Mouse (Mus musculus) kidney, postnatal 25 days (tissue): ENCODE measurements at regions not wholly inside any gene's neighbourhood (a gene's known extent, or its start where the extent isn't known, plus 50 kb on each side); places are given as distances from the start of the nearest gene placed in this dataset.
"Not testable (repeated sequence)": the region's sequence is repeated elsewhere in the genome, so short reads cannot be mapped to it uniquely, and the experiment has no call there.

Experiments used
- DNase-seq, 2 experiments: peaks; one replicate each; pipeline ENCODE4 v3.0.0; 2021; ENCODE audit warnings: mixed read lengths in 2 of 2

GRCm38 (mm10) chr10:38704762-38705130 is 116.8 kb downstream of the Rfpl4b start:
- DNase-seq: not testable (repeated sequence)

GRCm38 (mm10) chr10:38703954-38704761 is 117.4 kb downstream of the Rfpl4b start:
- DNase-seq: no peak

DNA sequence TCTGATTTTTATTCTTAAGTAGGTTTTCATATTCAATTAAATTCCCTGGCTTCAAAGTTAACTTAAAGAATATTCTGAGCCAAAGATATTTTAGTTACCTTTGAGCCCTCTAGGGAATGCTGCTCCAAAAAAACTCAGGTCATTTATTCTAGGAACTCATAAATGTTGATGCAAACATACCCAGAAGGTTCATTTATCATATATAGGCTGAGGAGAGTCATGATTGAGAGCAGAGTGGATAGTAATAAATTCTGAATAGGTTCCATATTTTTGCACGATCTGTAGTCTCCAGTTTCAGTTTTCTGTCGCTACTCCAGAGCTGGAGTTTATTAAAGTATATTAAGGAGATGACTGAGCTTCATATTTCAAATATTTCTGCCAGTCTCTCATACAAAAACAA is 144.1 kb downstream of the Rfpl4b start:
- DNase-seq: no peak

- DNase-seq: no peak
Measured at GRCm38 (mm10) chr10:38668610-38669009, 153.0 kb downstream of the Rfpl4b start.

- no peak for DNase-seq
Measured at GRCm38 (mm10) chr10:38667841-38668240, 153.7 kb downstream of the Rfpl4b start.

GRCm38 (mm10) chr10:38635695-38636094 is 185.9 kb downstream of the Rfpl4b start:
- no peak for DNase-seq

GRCm38 (mm10) chr10:38629907-38630505 is 191.6 kb downstream of the Rfpl4b start:
- DNase-seq: no peak

GRCm38 (mm10) chr10:38623399-38623798 is 198.2 kb downstream of the Rfpl4b start:
- no peak for DNase-seq

GRCm38 (mm10) chr10:38609606-38610510 is 211.7 kb downstream of the Rfpl4b start:
- no peak for DNase-seq

DNA sequence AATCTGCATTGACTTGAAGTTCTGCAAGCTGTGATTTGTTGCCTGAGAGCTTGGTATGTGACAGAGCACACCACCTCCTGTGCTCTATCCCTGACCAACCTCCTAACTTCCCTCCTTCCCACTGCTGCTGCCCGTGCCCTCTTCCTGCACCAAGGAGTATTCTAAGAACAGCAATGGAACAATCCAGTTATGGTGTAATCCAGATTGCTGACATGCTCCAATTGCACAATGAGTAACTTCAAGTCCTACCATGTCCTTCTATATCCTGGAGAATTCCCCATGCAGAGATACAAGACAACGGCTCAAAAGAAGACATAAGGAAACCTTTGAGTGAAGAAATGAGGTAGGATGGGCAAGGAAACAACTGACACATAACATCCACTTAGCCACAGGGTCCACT is 235.5 kb downstream of the Rfpl4b start:
- no peak for DNase-seq

DNA sequence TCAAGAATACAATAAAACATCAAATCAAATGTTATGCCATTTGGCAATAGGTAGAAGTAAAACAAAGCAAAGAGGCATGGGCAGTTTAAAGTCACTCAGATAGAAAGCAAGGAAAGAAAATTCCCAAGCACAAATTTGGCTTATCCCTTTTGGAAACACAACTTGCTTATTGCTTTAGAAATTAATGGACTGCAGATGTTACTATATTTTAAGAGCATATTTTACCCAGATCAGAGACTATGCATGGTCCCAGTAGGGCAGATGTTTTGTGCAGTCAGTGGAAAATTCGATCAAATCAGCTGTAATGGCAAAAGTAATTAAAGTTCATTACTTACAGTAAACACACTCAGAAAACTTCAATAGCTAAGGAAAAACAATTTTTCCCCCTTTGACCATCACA is 245.9 kb downstream of the Rfpl4b start:
- DNase-seq: no peak

- no peak for DNase-seq
Measured at GRCm38 (mm10) chr10:38573728-38574127, 247.9 kb downstream of the Rfpl4b start.

- DNase-seq: no peak
Measured at GRCm38 (mm10) chr10:38573146-38573545, 248.4 kb downstream of the Rfpl4b start.

DNA sequence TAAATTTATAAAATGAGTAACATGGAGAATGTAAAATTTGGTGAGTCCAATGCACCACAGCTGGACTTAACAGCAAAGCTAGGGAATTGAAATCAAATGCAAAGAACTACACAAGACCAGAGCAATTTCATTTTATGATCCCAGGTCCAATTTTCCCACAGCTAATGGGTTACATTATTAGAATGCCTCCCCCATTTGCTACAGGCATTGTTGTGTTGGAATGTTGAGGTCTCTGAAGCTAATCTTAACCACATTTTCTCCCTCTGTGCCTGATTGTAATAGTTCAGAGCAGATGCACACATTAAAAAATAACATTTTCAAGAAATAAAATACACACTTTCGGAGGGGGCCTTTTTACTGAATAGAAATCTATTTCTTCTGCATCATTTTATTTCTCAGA is 254.3 kb downstream of the Rfpl4b start:
- DNase-seq: no peak

- DNase-seq: no peak
Measured at GRCm38 (mm10) chr10:38566361-38566760, 255.2 kb downstream of the Rfpl4b start.

GRCm38 (mm10) chr10:38555040-38555439 is 266.5 kb downstream of the Rfpl4b start:
- no peak for DNase-seq

GRCm38 (mm10) chr10:38553688-38554680 is 267.6 kb downstream of the Rfpl4b start:
- DNase-seq: peak in 1 of 2 experiments; percentile 9

- DNase-seq: no peak
Measured at GRCm38 (mm10) chr10:38553326-38553687, 268.3 kb downstream of the Rfpl4b start.

GRCm38 (mm10) chr10:38552350-38553076 is 269.1 kb downstream of the Rfpl4b start:
- DNase-seq: no peak

- DNase-seq: no peak
Measured at GRCm38 (mm10) chr10:38540031-38540430, 281.5 kb downstream of the Rfpl4b start.

DNA sequence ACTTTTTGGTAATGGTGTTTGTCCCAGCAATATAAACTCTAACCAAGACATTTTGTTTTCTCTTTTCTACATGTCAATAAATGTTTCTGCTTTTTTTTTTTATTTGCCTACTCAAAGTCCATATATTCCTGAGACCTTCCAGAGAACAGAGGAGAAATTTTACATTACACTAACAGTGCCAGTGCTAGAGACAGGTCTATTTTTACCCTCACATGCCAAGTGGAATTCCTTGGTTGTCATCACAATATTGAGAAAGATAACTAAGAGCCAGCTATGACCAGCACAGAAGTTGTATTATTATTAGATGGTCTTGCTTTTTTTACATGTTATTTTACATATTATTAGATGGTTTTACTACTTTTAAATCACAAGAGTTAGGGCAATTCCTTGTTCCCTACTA is 282.8 kb downstream of the Rfpl4b start:
- no peak for DNase-seq

GRCm38 (mm10) chr10:38516636-38517035 is 304.9 kb downstream of the Rfpl4b start:
- DNase-seq: no peak
